Mouse (Mus musculus) megakaryocyte progenitor cell, adult 5-6 weeks (primary cell): ENCODE data around the gene Gtsf1. TPM values are rescaled to one million over a fixed set of nuclear protein-coding genes. Genes with fewer than 3 reads are reported as not detected.

Experiments
- ATAC-seq: replicated peaks from 2 replicates; pipeline ENCODE4 v1.8.0; 2016; ENCODE audit warnings: mild to moderate bottlenecking, moderate TSS enrichment, inconsistent platforms; ENCODE audit not compliant: poor library complexity
- total RNA-seq, 2 experiments: library from RNA; stranded (forward) in 1 of 2; stranded (reverse) in 1 of 2; fragments of 157-497, 149-512 nt in 1 of 2; fragments of 200-1000 nt in 1 of 2; gene quantifications; 2 replicates each; pipeline versions ENCODE4 v1.2.3 to v1.2.4; 2015 to 2017

Gene Gtsf1
- total RNA-seq, 2 experiments from 2014 or later = not detected

GRCm38 (mm10) chr15:103378665-103379356 lies 51.5 kb downstream of the Gtsf1 start:
- 0 out of 2 replicates have a peak, but pooled peaks have one; percentile 15 for ATAC-seq

DNA sequence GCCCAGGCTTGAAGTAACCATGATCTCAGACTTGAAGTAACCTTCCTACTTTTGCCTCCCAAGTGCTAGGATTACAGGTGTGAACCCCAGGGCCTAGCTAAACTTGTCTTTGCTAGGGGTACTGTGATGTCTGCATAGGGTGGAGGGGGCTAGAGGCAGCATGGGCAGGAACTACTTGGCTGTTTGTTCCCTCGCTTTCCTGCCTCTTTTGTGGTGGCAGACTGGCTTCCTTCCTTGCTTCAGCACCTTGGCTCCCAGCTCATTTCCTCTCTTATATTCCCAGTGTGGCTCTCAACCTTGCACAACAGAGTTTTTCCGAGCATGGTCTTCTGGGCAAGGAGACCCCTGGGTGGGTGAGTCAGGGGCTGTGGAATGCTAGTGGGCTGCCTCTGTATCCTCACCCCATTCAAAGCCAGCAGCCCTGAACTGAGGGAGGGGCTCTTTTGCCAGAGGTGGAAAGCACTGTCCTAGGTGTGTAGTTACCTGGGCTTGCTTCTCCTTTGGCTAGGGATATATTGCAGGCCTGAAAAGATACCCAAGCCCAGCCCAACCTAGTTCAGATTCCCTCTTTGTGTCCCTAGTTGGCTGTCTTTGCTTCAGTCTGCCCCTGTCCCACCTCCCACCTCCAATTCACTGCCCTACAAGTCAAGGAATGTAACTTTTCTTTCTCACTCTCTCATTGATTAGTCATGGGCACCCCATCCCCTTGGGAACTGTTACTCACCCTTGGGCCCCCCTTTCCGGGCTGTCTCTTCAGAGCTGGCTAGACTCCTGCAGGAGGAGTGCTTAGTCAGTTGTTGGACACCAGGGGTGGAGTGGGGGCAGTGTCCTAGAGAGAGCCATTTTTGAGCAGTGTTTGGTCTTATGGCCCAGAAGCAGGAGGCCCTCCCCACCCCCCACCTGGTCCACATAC lies 52.3 kb downstream of the Gtsf1 start:
- ATAC-seq = no peak

DNA sequence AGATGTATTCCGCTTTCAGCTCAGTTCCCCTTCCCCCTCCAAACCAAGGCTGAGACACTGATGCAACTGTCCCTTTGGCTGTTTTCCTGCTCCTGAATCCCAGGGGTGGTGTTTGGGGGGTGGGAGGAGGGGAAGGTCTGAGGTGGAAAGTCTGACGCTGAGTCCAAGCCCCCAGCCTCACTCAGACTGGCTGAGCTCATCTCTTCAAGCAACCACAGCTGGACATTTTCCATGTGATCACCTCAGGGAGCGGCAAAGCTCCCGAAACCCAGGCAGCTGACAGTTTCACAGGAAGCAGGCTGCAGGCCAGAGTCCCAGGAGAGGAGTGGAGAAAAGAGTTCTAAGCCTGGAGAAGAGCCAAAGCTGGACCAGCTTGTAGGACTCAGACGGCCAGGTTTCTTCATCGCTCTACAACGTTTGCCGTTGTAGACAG lies 53.4 kb downstream of the Gtsf1 start:
- 0 out of 2 replicates have a peak, but pooled peaks have one; percentile 29 for ATAC-seq

- no peak for ATAC-seq
Observed at GRCm38 (mm10) chr15:103375112-103375800, 55.0 kb downstream of the Gtsf1 start.

DNA sequence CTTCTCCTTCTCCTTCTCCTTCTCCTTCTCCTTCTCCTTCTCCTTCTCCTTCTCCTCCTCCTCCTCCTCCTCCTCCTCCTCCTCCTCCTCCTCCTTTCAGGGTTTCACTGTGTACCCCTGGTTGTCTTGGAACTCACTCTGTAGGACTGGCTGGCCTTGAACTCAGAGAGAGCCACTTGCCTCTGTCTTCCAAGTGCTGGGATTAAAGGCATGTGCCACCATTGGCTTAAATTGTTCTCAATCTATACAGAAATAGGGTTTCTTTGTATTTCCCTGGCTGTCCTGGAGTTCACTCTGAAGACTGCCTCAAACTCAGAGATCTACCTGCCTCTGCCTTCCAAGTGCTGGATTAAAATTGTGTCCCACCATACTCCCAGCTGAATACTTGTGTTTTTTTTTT lies 57.8 kb downstream of the Gtsf1 start:
- no peak for ATAC-seq

DNA sequence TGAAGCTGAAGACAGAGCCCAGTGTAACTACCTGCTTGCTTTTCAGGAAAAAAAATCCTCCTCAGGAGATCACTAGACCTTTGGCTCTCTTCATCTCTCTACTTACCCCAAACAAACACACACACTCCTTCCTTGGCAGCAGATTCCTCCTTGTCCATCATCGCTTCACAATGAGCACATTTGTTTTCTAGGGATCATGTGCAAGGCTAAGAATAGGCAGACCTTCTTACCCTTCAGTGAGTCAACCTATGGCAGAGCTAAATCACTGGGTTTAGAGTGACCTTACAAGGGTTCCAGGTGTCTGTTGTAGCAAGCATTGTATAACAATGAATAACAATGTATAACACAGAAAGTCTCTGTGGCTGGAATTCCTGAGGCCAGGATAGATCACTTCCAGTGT lies 58.5 kb downstream of the Gtsf1 start:
- no peak for ATAC-seq

DNA sequence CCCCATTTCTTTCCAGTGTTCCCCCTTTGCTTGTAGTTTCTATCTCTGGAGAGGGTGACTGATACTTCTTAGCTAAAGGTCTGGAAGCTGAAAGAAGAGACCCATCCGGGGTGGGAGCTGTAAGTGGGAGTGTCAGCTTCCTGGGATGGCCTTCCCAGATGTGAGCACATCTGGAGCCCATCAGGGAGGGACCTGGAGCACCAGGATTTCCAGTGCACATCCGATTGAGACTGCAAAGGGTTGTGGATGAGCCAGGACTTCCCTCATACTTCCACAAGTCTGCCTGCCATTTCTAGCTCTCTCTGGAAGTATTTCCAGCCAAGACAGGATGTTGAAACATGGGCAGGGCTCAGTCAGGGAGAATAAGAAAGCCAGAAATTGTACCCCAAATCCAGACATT lies 59.1 kb downstream of the Gtsf1 start:
- ATAC-seq = no peak

DNA sequence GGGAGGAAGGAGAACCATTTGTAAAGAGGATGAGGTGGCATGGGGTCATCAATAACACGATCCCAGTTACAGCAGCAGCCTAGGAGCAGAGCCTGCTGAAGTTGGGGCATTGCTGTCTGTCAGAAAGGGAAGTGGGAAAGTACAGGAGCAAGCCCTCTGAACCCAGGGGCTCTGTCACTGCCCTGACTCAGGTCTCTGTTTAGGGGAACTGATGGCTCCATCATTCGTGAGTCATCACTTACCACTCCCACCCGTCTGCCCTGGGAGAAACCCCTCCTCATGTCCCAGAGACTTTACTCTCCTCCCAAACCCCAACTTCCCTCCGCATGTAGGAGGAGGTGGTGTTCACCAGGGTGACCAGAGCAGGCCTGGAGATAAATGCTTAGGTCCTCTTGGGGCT lies 59.8 kb downstream of the Gtsf1 start:
- ATAC-seq = peak; percentile 81

DNA sequence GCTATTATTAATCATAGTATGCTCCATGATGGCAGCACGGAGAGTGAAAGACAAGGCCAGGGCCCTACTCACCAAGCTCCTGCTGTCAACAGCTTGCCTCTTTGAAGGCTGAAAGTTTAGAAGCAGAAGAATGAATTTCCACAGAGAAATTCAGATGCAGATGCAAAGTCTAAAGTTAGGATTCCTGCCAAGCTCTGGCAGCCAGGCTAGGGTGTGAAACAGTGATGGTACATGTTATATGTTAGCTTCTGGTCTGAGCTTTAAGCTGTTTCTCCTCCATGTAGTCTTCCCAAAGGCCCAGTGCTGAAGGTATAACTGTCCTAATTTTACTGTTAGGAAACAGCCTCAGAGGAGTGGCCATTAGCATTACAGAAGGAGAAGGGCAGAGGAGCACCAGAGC lies 61.1 kb downstream of the Gtsf1 start:
- no peak for ATAC-seq

GRCm38 (mm10) chr15:103368179-103368940 lies 61.9 kb downstream of the Gtsf1 start:
- ATAC-seq = no peak

GRCm38 (mm10) chr15:103366376-103367149 lies 63.7 kb downstream of the Gtsf1 start, which contains the start of gene Itga5:
Gene Itga5, minus strand, starts transcription at chr15:103366763.
- ATAC-seq = peak; percentile 10

GRCm38 (mm10) chr15:103365471-103366375 lies 64.5 kb downstream of the Gtsf1 start:
- peak; percentile 16; the same call in 1 of the 2 replicates for ATAC-seq

DNA sequence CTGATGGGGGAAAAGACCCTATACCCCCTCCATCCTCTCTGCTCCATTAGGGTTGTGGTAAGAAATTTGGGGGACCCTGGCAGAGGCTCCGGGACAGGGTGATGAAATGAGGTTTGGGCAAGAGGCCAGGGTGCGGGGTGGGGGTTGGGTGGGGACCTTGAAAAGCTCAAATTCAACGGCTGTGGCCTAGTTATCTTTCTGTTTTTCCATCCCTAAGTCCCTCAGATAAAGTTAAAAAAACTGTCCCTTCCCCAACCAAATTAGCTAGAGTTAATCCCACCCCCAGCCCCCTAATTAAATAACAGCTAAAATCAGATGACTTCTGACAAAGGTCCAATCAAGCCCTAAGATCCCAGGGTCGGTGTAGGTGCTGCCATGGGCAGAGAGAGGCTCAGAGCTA lies 65.5 kb downstream of the Gtsf1 start:
- peak; percentile 6 for ATAC-seq

GRCm38 (mm10) chr15:103363809-103364208 lies 66.5 kb downstream of the Gtsf1 start:
- ATAC-seq = no peak

DNA sequence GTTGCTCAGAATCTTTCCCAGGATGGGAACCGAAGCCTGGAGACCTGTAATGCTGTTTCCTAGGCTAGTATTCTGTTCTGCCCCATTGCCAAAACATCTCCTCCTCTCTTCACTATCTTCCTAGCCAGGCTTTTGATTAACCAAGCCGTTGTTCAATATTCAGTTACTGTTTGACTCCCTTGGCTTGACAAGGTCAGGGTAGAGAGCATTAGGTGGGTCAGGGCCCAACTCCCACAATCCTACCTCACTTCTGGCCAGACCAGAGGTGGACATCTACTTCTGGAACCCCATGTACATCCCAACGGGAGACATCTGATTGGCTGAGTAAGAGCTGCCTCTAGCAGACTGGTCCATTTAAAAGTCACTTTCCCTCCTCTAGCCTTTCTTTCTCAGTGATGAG lies 67.3 kb downstream of the Gtsf1 start:
- no peak for ATAC-seq

DNA sequence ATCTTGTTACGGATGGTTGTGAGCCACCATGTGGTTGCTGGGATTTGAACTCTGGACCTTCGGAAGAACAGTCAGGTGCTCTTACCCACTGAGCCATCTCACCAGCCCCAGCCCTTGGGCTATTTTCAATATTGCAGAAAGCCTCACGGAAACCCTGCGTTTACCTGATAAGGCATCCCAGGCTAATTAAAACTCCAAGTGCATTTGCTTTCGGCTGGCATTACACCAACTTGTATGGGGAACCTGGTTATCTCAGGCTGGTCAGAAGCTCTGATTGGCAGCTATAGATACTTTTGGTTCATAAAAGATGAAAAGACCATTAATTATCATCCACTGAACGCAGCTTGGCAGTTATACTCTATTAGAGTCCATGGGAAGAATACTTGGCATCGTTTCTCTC lies 67.9 kb downstream of the Gtsf1 start:
- peak; percentile 55 for ATAC-seq

DNA sequence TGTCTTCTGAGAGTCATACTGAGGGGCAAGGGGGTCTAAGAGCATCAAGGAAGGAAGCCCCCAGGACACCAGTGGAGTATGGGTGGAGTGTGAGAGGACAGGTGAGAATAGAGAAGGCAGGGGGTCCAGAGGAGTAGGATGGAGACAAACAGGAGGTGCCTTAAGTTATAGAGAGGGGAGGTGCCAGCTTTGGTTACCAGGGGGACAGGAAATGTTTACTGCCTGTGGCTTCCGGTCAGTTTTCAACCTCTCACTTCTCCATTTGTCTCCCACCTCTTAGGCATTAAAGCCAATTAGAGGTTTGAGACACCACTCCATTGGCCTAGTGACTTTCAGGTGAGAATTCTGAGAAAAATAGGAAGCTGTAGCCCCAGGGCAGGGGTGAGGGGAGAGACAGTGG lies 69.0 kb downstream of the Gtsf1 start:
- ATAC-seq = peak; percentile 13

- no peak for ATAC-seq
Observed at GRCm38 (mm10) chr15:103359869-103360602, 70.2 kb downstream of the Gtsf1 start.
